Mouse (Mus musculus): ENCODE measurements around the gene Lrr1.
A peak's percentile ranks its signal among the peaks of the same experiment; 100 is the strongest.

- 0 out of 2 replicates have a peak, but pooled peaks have one; percentile 25 for TF ChIP-seq CHD2 (IDR thresholded peaks at IDR 0.05; ENCODE audit: low read length)
- TF ChIP-seq POLR2A (IDR thresholded peaks at IDR 0.05; ENCODE audit: low read depth, low read length), result peak; percentile 92
- TF ChIP-seq CTCF (conservative IDR thresholded peaks at IDR 0.05 in 1 of 2, IDR thresholded peaks at IDR 0.05 in 1 of 2; ENCODE audit: low read depth in 2 of 2, low read length in 2 of 2), result no peak
- no peak for TF ChIP-seq USF1 (IDR thresholded peaks at IDR 0.05; ENCODE audit: low read depth, low read length)
- TF ChIP-seq EP300 (IDR thresholded peaks at IDR 0.05; ENCODE audit: low read length), result no peak
- peak; percentile 87; the same call in 1 of the 2 replicates for TF ChIP-seq E2F4 (IDR thresholded peaks at IDR 0.05; ENCODE audit: insufficient replicate concordance, low read depth, low read length)
- TF ChIP-seq IRF4 (IDR thresholded peaks at IDR 0.05; ENCODE audit: low read depth, low read length), result no peak; the same call in 1 of the 2 replicates
- TF ChIP-seq JUND (conservative IDR thresholded peaks at IDR 0.05; ENCODE audit: low read depth, low read length), result no peak
- peak; percentile 40; the same call in 1 of the 2 replicates for TF ChIP-seq MEF2A (IDR thresholded peaks at IDR 0.05; ENCODE audit: borderline replicate concordance, low read depth, low read length)
- TF ChIP-seq ZC3H11A (IDR thresholded peaks at IDR 0.05; ENCODE audit: low read depth, low read length), result no peak
- TF ChIP-seq POLR2AphosphoS2 (IDR thresholded peaks at IDR 0.05; ENCODE audit: low read depth, low read length), result peak; percentile 56; the same call in 1 of the 2 replicates
- TF ChIP-seq MAFK (IDR thresholded peaks at IDR 0.05; ENCODE audit: insufficient replicate concordance, low read length), result no peak
Measured at GRCm38 (mm10) chr12:69227776-69228466, 59.3 kb downstream of the Lrr1 start, which contains the start of gene Pole2.

All from CH12.LX (cell line).